Mouse (Mus musculus) thymus, adult 2 months (tissue): Measurements from ENCODE around the gene Pemt.

Experiments used
- CTCF ChIP-seq: fragments of 200-500 bp; IDR thresholded peaks from 2 replicates; pipeline ENCODE4 v1.5.1; 2012; ENCODE audit warnings: mild to moderate bottlenecking, control low read depth, low read length, moderate library complexity, borderline replicate concordance; ENCODE audit not compliant: control insufficient read depth, poor library complexity, insufficient read depth; ENCODE audit errors: extremely low read depth
- POLR2A ChIP-seq: fragments of 200-500 bp; IDR thresholded peaks from 2 replicates; pipeline ENCODE4 v1.6.1; 2012; ENCODE audit warnings: mild to moderate bottlenecking, low read length, control low read depth, moderate library complexity; ENCODE audit not compliant: control insufficient read depth, poor library complexity, insufficient read depth; ENCODE audit errors: extremely low read depth

DNA sequence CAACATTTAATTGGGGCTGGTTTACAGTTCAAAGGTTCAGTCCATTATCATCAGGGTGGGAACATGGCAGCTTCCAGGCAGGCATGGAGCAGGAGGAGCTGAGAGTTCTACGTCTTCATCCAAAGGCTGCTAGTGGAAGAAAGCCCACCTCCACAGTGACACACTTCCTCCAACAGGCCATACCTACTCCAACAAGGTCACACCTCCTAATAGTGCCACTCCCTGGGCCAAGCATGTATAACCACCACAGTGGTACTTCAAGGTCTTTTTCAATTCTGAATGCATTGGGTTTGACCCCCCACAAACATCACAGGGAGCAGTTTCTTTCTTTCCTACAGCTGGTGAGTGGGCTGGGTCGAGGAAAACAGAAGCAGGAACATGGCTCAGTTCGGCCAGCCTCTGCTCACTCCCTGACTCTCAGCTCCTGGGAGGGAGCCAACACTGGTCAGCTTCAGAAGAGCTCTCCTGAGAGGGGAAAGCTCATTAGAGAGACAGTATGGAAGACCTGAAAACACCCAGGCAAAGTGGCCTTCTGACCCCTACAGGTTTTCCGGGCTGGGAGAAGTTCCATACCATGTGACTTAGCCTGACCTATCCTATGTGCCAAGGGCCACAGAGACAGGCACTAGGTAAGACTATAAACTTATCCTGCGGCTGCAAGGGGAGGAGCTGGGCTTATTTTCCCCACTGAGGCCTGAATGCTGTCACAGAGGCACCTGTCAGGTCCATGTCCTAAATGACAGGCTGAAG, 44.9 kb downstream of the Pemt start:
- TF ChIP-seq CTCF: no peak
- no peak for TF ChIP-seq POLR2A
